In genomic region chr4:59804754-59805153, GRCm38 (mm10) we compare ENCODE assay signal across 9 mouse cellular contexts. TPM values are rescaled to one million over a fixed set of nuclear protein-coding genes. Genes with fewer than 3 reads are reported as not detected.
DNase-seq lines count a peak whose midpoint lies in the region; ATAC-seq lines count a peak whose summit lies in the region.
"Had no signal": no experiment of that assay in that cellular context is flagged by ENCODE, and none has a peak within 500 bp of the region (broad histone marks: within the 10 kb centered on the region; RNA-seq: fewer than 3 reads in every experiment).

No protein-coding gene starts in this region.

- no peak for DNase-seq in kidney, adult 11 months
- DNase-seq in embryonic facial prominence, embryonic 11.5 days (ENCODE audit: low spot score) = no peak
- DNase-seq in intestine, embryonic 14.5 days (ENCODE audit: low spot score) = no peak
- no peak for DNase-seq in Muller cell, postnatal 12 days (ENCODE audit: inconsistent ontology term)
- DNase-seq in embryo, embryonic 9.5 days (ENCODE audit: extremely low spot score) = no peak
- no peak for DNase-seq in left cerebral cortex, postnatal 25 days (ENCODE audit: low spot score in 2 of 2)
- DNase-seq: right cerebral cortex, postnatal 14 days had no signal

- H3K36me3 ChIP-seq in kidney, embryonic 15.5 days = no peaks in the 10 kb centered on the region
- H3K36me3 ChIP-seq in embryonic facial prominence, embryonic 11.5 days (replicated peaks; ENCODE audit: control insufficient read depth, insufficient read depth, low read depth, low read length) = no peaks in the 10 kb centered on the region
- no peaks in the 10 kb centered on the region for H3K36me3 ChIP-seq in intestine, embryonic 14.5 days (ENCODE audit: control insufficient read depth, insufficient read depth, low read length)
- no peaks in the 10 kb centered on the region for H3K36me3 ChIP-seq in midbrain, embryonic 16.5 days (ENCODE audit: control insufficient read depth, insufficient read depth, low read length)

- H3K27me3 ChIP-seq in kidney, embryonic 15.5 days = no peaks in the 10 kb centered on the region
- H3K27me3 ChIP-seq in embryonic facial prominence, embryonic 11.5 days (ENCODE audit: control insufficient read depth, insufficient read depth, low read length) = no peaks in the 10 kb centered on the region
- no peaks in the 10 kb centered on the region for H3K27me3 ChIP-seq in intestine, embryonic 14.5 days (replicated peaks; ENCODE audit: control insufficient read depth, insufficient read depth, low read length)
- H3K27me3 ChIP-seq in midbrain, embryonic 16.5 days (ENCODE audit: control insufficient read depth, insufficient read depth, low read depth, low read length) = no peaks in the 10 kb centered on the region

- no peak overlapping the region for H3K9ac ChIP-seq in kidney, embryonic 15.5 days
- no peak overlapping the region; the same call in 1 of the 2 replicates for H3K9ac ChIP-seq in embryonic facial prominence, embryonic 11.5 days (replicated peaks; ENCODE audit: low read length)
- no peak overlapping the region for H3K9ac ChIP-seq in intestine, embryonic 14.5 days (ENCODE audit: low read length)
- peak overlapping the region; percentile 81; the same call in 1 of the 2 replicates for H3K9ac ChIP-seq in midbrain, embryonic 16.5 days (ENCODE audit: low read depth, low read length)

- H3K4me2 ChIP-seq in kidney, embryonic 15.5 days = peak overlapping the region; percentile 88
- H3K4me2 ChIP-seq in embryonic facial prominence, embryonic 11.5 days (ENCODE audit: low read depth, low read length) = peak overlapping the region; percentile 98
- peak overlapping the region; percentile 97 for H3K4me2 ChIP-seq in intestine, embryonic 14.5 days (ENCODE audit: low read length)
- H3K4me2 ChIP-seq in midbrain, embryonic 16.5 days (ENCODE audit: low read length) = peak overlapping the region; percentile 77

- no peak for ATAC-seq in kidney, embryonic 15.5 days (replicated peaks; ENCODE audit: low FRiP score)
- no peak for ATAC-seq in embryonic facial prominence, embryonic 11.5 days (replicated peaks; ENCODE audit: insufficient number of reproducible peaks, low FRiP score, low TSS enrichment, low read depth)
- ATAC-seq in intestine, embryonic 14.5 days (replicated peaks; ENCODE audit: low FRiP score, low TSS enrichment, low read depth) = no peak
- ATAC-seq in midbrain, embryonic 16.5 days = no peak

- intact Hi-C loops in left cerebral cortex, postnatal 25 days (cut with DNase I) = loop anchor here (5.0 kb wide), 1 partner anchor 48 kb away; no protein-coding TSS in a partner anchor

- 0 out of 2 replicates have a peak overlapping the region, but pooled peaks have one; percentile 83 for H3K27ac ChIP-seq in kidney, embryonic 15.5 days
- no peak overlapping the region for H3K27ac ChIP-seq in embryonic facial prominence, embryonic 11.5 days (replicated peaks; ENCODE audit: low read depth, low read length)
- no peak overlapping the region for H3K27ac ChIP-seq in intestine, embryonic 14.5 days (ENCODE audit: low read depth)
- no peak overlapping the region for H3K27ac ChIP-seq in midbrain, embryonic 16.5 days (ENCODE audit: low read length)

- 80% methylated on average over 1 of the region's 1 CpGs for WGBS in kidney, embryonic 15.5 days
- WGBS in embryonic facial prominence, embryonic 11.5 days = 79% methylated on average over 1 of the region's 1 CpGs
- WGBS in intestine, embryonic 14.5 days = 81% methylated on average over 1 of the region's 1 CpGs
- WGBS in midbrain, embryonic 16.5 days = 78% methylated on average over 1 of the region's 1 CpGs

- H3K9me3 ChIP-seq in kidney, embryonic 15.5 days (replicated peaks) = no peaks in the 10 kb centered on the region
- H3K9me3 ChIP-seq in embryonic facial prominence, embryonic 11.5 days (replicated peaks; ENCODE audit: control insufficient read depth, low read length) = no peaks in the 10 kb centered on the region
- no peaks in the 10 kb centered on the region for H3K9me3 ChIP-seq in intestine, embryonic 14.5 days (ENCODE audit: control insufficient read depth, low read length)
- no peaks in the 10 kb centered on the region for H3K9me3 ChIP-seq in midbrain, embryonic 16.5 days (replicated peaks; ENCODE audit: control insufficient read depth, low read length, poor library complexity, severe bottlenecking)

- peaks cover 16% of the 10 kb centered on the region for H3K4me1 ChIP-seq in kidney, embryonic 15.5 days
- H3K4me1 ChIP-seq in embryonic facial prominence, embryonic 11.5 days (ENCODE audit: control insufficient read depth, insufficient read depth, low read length) = peaks cover 3% of the 10 kb centered on the region; the same call in 1 of the 2 replicates
- H3K4me1 ChIP-seq in intestine, embryonic 14.5 days (replicated peaks; ENCODE audit: control insufficient read depth, insufficient read depth, low read length) = peaks cover 8% of the 10 kb centered on the region; the same call in 1 of the 2 replicates
- peaks cover 10% of the 10 kb centered on the region; the same call in 1 of the 2 replicates for H3K4me1 ChIP-seq in midbrain, embryonic 16.5 days (ENCODE audit: control insufficient read depth, insufficient read depth, low read length)

- peak overlapping the region; percentile 77 for H3K4me3 ChIP-seq in kidney, embryonic 15.5 days (replicated peaks)
- H3K4me3 ChIP-seq in embryonic facial prominence, embryonic 11.5 days (ENCODE audit: low read depth, low read length) = peak overlapping the region; percentile 66; the same call in 1 of the 2 replicates
- H3K4me3 ChIP-seq in intestine, embryonic 14.5 days (ENCODE audit: low read depth, low read length) = peak overlapping the region; percentile 87; the same call in 1 of the 2 replicates
- peak overlapping the region; percentile 81 for H3K4me3 ChIP-seq in midbrain, embryonic 16.5 days (ENCODE audit: low read depth, low read length)

RNA-seq across cellular contexts. Expression of gene Snx30, which starts 0.9 kb away (rescaled TPM):
- polyA plus RNA-seq in kidney, embryonic 15.5 days (2015; fragmentation: Nextera tagmentation; extraction: Ambion mirVana) = 6.0 and 7.7 TPM in 2 replicates
- 7.1 and 9.5 TPM in 2 replicates for polyA plus RNA-seq in embryonic facial prominence, embryonic 11.5 days (2014; fragmentation: Nextera tagmentation; extraction: Ambion mirVana)
- 6.0 and 6.8 TPM in 2 replicates for polyA plus RNA-seq in intestine, embryonic 14.5 days (2014; fragmentation: Nextera tagmentation; extraction: Ambion mirVana)
- 17.0 and 17.7 TPM in 2 replicates for polyA plus RNA-seq in midbrain, embryonic 16.5 days (2015; fragmentation: Nextera tagmentation; extraction: Ambion mirVana)
- total RNA-seq in left cerebral cortex, postnatal 25 days (2021) = 10 to 100 TPM; 35.8 to 37.8 TPM

RNA-seq across cellular contexts. Expression of gene Inip, which starts 3.4 kb away (rescaled TPM):
- polyA plus RNA-seq in kidney, embryonic 15.5 days (2015; fragmentation: Nextera tagmentation; extraction: Ambion mirVana) = 59.3 and 63.3 TPM in 2 replicates
- 97.2 and 103 TPM in 2 replicates for polyA plus RNA-seq in embryonic facial prominence, embryonic 11.5 days (2014; fragmentation: Nextera tagmentation; extraction: Ambion mirVana)
- polyA plus RNA-seq in intestine, embryonic 14.5 days (2014; fragmentation: Nextera tagmentation; extraction: Ambion mirVana) = 55.1 and 56.1 TPM in 2 replicates
- 54.3 and 59.0 TPM in 2 replicates for polyA plus RNA-seq in midbrain, embryonic 16.5 days (2015; fragmentation: Nextera tagmentation; extraction: Ambion mirVana)
- total RNA-seq in left cerebral cortex, postnatal 25 days (2021) = 10 to 100 TPM; 23.1 to 25.4 TPM
